Mouse (Mus musculus): Measurements from ENCODE around the gene Zfyve1.

Gene Zfyve1

DNA sequence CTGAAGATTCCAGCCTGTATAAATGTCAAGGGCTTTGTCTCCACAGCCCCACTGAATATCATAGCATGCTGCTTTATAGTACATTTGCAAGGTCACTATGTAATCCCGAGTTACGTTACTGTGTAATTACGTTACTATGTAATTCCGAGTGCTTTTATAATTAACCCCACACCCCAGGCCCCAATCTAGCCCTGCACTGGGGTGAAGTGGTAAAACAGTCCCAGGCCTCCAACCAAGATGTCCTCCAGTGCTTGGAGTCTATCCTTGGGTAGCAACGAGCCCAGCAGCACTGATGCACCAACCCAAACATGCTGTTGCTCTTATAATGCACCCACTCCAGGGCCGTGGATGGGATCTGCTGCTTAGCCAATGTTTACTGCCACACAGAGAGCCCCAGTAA lies 74.0 kb downstream of the Zfyve1 start:
- in situ Hi-C loops (cut with MseI, MboI), result no loop called here

DNA sequence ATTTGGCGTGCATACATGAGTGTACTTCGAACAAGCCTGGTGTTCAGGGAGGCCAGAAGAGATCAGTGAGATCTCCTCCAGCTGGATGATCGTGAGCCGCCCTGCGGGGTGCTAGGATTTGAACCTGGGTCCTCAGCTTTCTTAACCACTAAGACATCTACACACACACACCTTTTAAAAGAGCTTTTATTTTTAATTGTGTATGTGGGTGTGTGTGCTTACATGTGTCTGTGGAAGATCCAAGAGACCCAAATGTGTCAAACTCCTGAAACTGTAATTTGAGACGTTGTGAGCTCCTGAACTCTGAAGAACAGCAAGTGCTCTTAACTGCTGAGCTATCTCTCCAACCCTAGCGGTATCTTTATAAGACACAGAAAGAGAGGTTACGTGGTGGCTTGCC lies 75.9 kb downstream of the Zfyve1 start:
- in situ Hi-C loops (cut with MseI, MboI), result no loop called here

GRCm38 (mm10) chr12:83520311-83520890 lies 76.6 kb downstream of the Zfyve1 start, which contains the start of gene Dcaf4:
TSS of gene Dcaf4 (plus strand) at chr12:83520466.
- in situ Hi-C loops (cut with MseI, MboI), result no loop called here

DNA sequence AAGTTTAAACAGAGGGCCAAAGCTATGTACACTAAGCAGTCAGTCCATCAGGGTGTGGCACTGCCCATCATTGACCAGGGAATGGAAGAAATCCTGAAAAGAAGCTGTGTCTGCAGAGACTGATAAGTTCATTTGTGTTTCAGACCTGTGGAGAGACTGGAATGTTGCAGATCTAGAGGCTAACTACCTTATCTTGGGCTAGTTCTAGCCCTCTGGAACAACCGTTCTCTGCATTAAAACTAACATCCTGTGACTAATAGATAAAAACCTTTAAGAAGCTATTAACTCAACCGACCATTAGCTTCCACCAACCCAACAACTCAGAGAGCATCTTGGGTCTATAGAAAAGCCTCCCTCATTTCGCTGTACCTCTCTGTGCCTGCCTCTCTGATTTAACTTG lies 79.4 kb downstream of the Zfyve1 start:
- in situ Hi-C loops (cut with MseI, MboI), result no loop called here

DNA sequence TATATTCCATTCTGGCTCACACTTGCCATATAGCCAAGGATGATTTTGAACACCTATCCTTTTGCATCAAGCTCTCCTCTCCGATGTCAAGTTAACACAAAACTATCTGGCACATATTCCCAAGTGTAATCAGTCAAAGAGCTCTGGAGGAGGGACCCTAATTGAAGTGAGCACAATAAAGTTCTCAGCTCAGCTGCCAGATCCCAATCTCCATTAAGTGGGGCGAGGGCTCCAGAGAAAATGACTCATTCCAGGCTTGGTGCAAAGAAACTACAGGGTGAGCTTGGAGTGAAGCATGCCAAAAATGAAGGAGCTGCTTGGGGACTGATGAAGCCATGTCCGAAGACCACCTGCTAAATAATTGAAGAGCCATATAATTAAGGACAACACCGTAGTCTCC lies 82.8 kb downstream of the Zfyve1 start:
- in situ Hi-C loops (cut with MseI, MboI), result no loop called here

- in situ Hi-C loops (cut with MseI, MboI), result no loop called here
These were observed 83.8 kb downstream of the Zfyve1 start for GRCm38 (mm10) chr12:83513185-83513584.

DNA sequence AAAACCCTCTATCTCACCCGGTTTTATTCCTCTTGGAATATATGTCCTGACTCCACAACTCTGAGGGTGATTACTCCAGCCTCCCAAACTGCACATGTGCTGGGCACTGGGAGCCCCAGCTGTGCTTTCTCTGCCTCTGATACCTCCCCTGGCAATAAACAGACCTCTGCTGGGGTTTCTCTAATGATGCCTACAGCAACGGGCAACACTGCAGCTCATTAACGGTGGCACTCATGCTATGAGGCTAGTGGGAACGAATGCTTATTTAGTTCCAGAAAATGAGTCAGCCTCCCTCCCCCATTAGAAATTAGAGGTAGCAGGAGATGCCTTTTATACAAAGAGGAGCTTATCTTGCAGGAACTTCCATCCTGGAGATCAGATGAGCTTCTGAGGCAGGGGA lies 84.2 kb downstream of the Zfyve1 start:
- in situ Hi-C loops (cut with MseI, MboI), result no loop called here

- in situ Hi-C loops (cut with MseI, MboI), result no loop called here
These were observed 86.4 kb downstream of the Zfyve1 start for GRCm38 (mm10) chr12:83510586-83510985.

GRCm38 (mm10) chr12:83506543-83506942 lies 90.5 kb downstream of the Zfyve1 start:
- in situ Hi-C loops (cut with MseI, MboI), result no loop called here

GRCm38 (mm10) chr12:83502190-83502589 lies 94.8 kb downstream of the Zfyve1 start:
- in situ Hi-C loops (cut with MseI, MboI), result no loop called here

DNA sequence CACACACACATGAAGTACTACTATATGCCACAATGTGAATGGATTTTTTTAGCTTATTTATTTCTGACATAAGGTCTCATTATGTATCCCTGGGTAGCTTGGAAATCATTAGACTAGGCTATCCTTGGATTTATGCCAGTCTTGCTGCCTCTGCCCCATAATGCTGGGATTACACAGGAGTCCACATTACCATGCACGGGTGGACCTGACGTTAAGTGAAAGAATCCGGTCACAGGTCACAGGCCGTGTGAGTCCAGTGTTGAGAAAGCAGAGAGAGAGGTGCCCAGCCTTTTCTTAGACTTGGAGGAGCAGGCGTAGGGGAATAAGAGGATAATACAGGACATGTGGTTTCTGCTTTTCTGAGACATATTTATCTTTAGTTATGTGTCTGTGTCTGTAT lies 97.8 kb downstream of the Zfyve1 start:
- in situ Hi-C loops (cut with MseI, MboI), result loop anchor here (5.0 to 10.0 kb wide), 2 partner anchors 384 to 387 kb away; no protein-coding TSS in a partner anchor

GRCm38 (mm10) chr12:83497959-83498358 lies 99.1 kb downstream of the Zfyve1 start:
- in situ Hi-C loops (cut with MseI, MboI), result loop anchor here (5.0 to 10.0 kb wide), 2 partner anchors 383 to 386 kb away; no protein-coding TSS in a partner anchor

GRCm38 (mm10) chr12:83496736-83497135 lies 100.3 kb downstream of the Zfyve1 start:
- in situ Hi-C loops (cut with MseI, MboI), result loop anchor here (5.0 to 10.0 kb wide), 2 partner anchors 382 to 384 kb away; no protein-coding TSS in a partner anchor
